Mouse (Mus musculus): Measurements from ENCODE around the gene Rab33b.

GRCm38 (mm10) chr3:51517878-51518762 is 34.4 kb downstream of the Rab33b start:
- TF ChIP-seq CTCF (IDR thresholded peaks at IDR 0.05; ENCODE audit: borderline replicate concordance, insufficient read depth, low read length), result no peak
- TF ChIP-seq POLR2A (IDR thresholded peaks at IDR 0.05; ENCODE audit: low read depth, low read length), result no peak

Data from embryonic fibroblast, embryonic 13.5 days (primary cell).